Mouse (Mus musculus): ENCODE results near the gene Gm13057. TPM values are rescaled to one million over a fixed set of nuclear protein-coding genes. Genes with fewer than 3 reads are reported as not detected.

The Gm13057 gene
- polyA plus RNA-seq (2015; fragmentation: Nextera tagmentation; extraction: Ambion mirVana) = not detected in 2 replicates

DNA sequence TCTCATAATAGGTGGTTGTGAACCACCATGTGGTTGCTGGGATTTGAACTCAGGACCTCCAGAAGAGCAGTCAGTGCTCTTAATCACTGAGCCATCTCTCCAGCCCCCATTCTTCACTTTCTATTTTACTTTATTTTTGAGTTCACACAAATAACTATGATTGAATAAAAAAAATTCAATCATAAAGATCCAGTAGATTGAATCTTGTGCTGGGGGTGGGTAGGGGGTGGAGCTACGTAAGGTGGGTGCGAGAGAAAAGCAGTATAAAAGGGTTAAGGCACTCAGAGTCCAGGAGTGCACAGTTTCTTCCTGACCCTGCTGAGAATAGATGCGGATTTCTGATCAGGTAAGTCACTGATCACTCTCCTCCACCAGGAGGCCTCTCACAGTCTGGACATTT is at the start of gene Gm13057, which contains the start of gene BC080695:
Gene Gm13057, plus strand, starts transcription at position 310 of the 400 bp plus-strand sequence.
Gene BC080695, plus strand, starts transcription at position 301 of the 400 bp plus-strand sequence.

DNA sequence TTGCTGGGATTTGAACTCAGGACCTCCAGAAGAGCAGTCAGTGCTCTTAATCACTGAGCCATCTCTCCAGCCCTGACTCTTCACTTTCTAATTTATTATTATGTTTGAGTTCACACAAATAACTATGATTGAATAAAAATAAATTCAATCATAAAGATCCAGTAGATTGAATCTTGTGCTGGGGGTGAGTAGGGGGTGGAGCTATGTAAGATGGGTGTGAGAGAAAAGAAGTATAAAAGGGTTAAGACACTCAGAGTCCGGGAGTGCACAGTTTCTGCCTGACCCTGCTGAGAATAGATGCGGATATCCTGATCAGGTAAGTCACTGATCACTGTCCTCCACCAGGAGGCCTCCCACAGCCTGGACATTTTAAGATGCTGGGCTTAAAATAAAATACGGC is 40.5 kb upstream of the Gm13057 start, which contains the start of gene Gm13043:
Gene Gm13043, plus strand, starts transcription at position 301 of the 400 bp plus-strand sequence.

DNA sequence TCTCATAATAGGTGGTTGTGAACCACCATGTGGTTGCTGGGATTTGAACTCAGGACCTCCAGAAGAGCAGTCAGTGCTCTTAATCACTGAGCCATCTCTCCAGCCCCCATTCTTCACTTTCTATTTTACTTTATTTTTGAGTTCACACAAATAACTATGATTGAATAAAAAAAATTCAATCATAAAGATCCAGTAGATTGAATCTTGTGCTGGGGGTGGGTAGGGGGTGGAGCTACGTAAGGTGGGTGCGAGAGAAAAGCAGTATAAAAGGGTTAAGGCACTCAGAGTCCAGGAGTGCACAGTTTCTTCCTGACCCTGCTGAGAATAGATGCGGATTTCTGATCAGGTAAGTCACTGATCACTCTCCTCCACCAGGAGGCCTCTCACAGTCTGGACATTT is 15.9 kb upstream of the Gm13057 start, which contains the start of gene Gm13040:
Gene Gm13040, plus strand, starts transcription at position 301 of the 400 bp plus-strand sequence.

Other genes with a start within 250 kb of the Gm13057 start
- 6.4 and 7.8 TPM in 2 replicates for gene Lrrc38, start 202.0 kb upstream of the Gm13057 start, polyA plus RNA-seq (2015; fragmentation: Nextera tagmentation; extraction: Ambion mirVana)
- not detected in 2 replicates for gene Pramel1, start 157.3 kb upstream of the Gm13057 start, polyA plus RNA-seq (2015; fragmentation: Nextera tagmentation; extraction: Ambion mirVana)
- gene Pramef8, start 139.3 kb upstream of the Gm13057 start, polyA plus RNA-seq (2015; fragmentation: Nextera tagmentation; extraction: Ambion mirVana) = 8.2 and 9.1 TPM in 2 replicates
- gene Oog4, start 101.4 kb upstream of the Gm13057 start, polyA plus RNA-seq (2015; fragmentation: Nextera tagmentation; extraction: Ambion mirVana) = not detected in 2 replicates
- gene Gm13043, start 40.4 kb upstream of the Gm13057 start, polyA plus RNA-seq (2015; fragmentation: Nextera tagmentation; extraction: Ambion mirVana) = not detected in 2 replicates
- gene Gm13040, start 15.8 kb upstream of the Gm13057 start, polyA plus RNA-seq (2015; fragmentation: Nextera tagmentation; extraction: Ambion mirVana) = not detected in 2 replicates
- not detected in 2 replicates for gene BC080695, start within 50 bp of the Gm13057 start, polyA plus RNA-seq (2015; fragmentation: Nextera tagmentation; extraction: Ambion mirVana)
- not detected in 2 replicates for gene Gm13083, start 63.3 kb downstream of the Gm13057 start, polyA plus RNA-seq (2015; fragmentation: Nextera tagmentation; extraction: Ambion mirVana)
- not detected in 2 replicates for gene Gm13088, start 105.5 kb downstream of the Gm13057 start, polyA plus RNA-seq (2015; fragmentation: Nextera tagmentation; extraction: Ambion mirVana)
- not detected in 2 replicates for gene Gm13089, start 151.0 kb downstream of the Gm13057 start, polyA plus RNA-seq (2015; fragmentation: Nextera tagmentation; extraction: Ambion mirVana)
- not detected in 2 replicates for gene Gm13078, start 167.7 kb downstream of the Gm13057 start, polyA plus RNA-seq (2015; fragmentation: Nextera tagmentation; extraction: Ambion mirVana)
- not detected in 2 replicates for gene Gm13023, start 237.6 kb downstream of the Gm13057 start, polyA plus RNA-seq (2015; fragmentation: Nextera tagmentation; extraction: Ambion mirVana)